Mouse (Mus musculus): Measurements from ENCODE around the gene Iqschfp.
A peak's percentile ranks its signal among the peaks of the same experiment; 100 is the strongest.

Iqschfp gene

DNA sequence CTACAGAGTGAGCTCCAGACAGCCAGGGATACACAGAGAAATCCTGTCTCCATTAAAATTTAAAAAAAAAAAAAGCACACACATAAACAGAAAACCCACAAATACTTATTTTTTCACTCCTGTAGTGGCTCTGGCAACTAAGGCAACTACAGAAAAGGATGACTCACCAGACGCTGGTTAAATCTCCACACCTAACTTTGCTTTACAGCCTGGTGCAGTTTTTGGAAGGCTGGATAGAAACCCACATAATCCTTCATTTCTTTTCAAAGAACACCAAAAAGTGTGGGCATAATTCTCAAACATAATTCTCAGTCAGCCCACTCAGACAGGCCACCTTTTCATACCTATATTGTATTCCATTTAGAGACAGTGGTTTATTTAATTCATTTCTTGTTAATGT is 746.7 kb downstream of the Iqschfp start:
- DNase-seq (ENCODE audit: low spot score in 2 of 2), result no peak

DNA sequence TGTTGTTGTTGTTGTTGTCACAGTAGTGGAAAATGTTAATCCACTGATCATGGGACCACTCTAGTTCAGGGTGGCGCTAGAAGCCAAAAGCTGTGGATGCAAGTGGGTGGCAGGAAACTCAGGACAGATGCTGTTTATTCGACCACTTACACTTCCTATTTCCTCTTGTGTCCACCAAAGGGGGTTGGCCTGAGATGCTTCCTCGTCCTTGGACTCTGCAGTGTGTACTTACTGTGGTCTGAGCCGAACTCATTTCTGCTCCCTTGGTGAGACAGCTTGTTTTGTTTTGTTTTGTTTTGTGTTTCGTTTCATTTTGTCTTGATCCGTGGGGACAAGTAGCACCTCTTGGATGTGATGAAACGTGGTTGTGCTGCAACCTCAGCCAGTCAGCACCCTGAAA is 750.9 kb downstream of the Iqschfp start:
- no peak for DNase-seq (ENCODE audit: low spot score in 2 of 2)

DNA sequence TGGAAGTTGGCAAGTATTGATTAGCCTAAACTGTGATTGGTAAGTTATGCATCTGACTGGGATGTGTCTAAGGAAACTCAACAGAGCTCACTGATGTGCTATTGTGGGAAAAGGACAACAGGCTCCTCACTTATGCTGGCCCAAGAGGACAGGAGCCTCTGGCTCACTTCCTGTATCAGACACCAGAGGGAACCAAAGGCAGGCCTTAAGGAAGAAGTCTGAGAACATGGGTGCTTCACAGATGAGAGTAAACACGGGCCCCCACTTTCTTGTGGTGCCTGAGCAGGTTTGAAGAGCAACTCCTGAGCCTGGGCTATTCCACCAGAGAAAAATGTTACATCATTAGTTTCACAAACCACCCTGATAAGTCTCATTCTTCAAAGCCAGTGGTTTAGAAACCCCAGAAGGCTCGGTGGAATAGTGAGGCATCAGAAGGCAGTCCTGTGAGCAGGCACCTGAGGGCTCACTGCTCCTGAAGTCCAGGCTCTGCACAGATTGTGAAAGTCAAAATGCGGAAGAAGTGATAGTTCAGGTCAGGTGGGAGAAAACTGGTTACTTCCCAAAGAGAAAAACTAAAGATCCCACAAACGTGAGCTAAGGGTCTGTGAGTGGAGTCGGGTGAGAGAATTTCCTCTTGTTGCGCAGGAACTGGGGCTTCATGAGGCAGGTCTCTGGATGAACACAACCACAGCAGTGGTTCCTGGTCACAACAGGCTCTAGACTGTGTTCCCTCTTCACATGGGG is 754.5 kb downstream of the Iqschfp start:
- peak in 1 of 2 experiments; percentile 11 for DNase-seq (ENCODE audit: low spot score in 2 of 2)

DNA sequence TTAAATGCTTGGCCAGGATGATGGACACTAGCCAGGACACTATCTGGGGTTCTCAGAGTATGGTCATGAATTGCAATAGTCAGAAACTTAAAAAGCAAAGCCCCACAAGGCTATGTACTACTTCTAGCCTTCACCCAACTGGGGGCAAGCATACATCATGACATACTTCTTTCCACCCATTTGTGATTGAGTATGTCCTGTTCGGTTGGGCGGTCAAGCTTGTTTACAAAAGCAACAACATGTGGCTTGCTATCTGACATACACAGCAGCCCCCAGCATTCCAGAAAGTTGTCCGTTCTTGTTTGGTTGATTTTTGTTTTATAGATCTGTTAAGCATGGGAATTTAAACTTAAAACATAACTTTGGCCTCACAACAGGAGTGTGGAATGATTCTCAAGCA is 755.2 kb downstream of the Iqschfp start:
- no peak for DNase-seq (ENCODE audit: low spot score in 2 of 2)

DNA sequence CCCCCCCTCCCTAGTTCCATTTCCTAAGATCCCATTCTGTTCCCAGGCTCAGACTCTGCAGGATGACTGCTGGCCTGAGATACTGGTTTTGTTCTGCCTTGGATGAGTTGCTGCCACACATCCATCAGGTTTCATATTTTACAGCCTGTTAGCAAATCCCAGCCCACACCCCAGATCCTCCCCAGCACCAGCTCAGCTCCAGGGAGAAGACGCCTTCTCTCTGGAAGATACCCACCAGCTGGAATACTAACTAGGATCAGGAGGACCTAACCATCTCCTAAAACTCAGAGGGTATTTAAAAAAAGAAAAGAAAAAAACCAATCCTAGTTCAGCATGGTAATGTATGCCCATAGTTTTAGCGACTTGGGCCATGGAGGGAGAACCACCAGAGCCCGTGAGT is 758.2 kb downstream of the Iqschfp start:
- DNase-seq (ENCODE audit: low spot score in 2 of 2), result no peak

DNA sequence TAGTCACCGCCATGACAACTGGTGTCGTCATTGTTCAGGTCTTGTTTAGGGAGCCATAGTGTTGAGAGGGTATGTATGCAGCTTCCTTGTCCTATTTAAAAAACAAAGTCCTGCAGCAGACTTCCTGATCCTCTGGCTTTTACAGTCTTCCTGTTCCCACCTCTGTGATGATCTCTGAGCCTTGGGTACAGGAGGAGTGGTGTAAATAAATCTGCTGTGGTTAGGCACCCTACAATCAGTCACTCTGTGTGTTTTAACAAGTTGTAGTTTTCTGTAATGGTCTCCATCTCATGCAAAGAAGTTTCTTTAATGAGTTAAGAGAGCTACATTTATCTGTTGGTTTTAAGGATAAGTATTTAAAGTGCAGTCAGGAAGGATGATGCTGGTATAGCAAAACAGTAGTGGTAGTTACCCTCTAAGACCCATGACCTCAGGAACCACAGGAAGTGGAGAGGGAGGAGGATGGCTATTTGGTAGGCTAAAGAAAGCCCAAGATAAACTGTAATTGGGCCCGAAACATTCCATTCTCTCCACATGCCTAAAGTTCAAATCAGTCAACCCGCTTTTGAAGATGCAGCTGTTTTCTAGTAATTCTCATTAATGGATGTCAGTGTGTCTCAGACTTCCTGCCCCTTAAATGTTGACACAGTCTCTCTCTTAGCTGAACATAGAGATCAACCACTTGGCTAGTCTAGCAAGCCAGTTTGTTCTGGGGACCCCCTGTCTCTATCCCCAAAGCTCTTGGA is 764.7 kb downstream of the Iqschfp start:
- DNase-seq (ENCODE audit: low spot score in 2 of 2), result no peak

DNA sequence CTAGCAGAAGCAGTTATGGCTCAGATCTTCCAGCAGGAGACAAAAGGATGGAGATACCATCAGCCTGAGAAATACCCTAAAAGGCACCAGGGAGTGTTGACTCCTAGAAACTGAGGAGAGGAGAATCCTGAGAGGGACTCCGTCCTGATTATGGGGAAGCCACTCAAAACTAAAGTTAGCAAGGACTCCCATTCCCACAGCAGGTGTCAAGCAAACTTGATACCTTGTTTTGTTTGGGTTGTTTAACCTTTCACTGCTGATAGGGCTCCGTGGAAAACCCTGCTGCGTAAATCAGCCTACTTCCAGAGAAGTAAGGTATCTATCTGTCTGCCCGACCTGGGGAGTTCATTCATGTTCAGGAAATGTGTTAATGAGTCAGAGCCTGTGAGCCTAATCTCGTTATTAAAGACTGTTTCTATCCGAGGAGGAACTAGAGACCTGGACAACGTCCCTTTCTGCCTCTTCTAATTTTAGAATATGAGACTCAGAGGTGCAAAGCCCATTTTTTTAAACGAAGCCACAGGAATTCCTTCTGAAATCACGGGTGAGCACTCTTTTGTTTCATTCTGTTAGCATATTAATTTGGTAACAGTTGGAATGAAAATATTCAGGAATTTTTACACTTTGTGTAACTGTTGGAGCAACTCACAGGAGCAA is 765.7 kb downstream of the Iqschfp start:
- DNase-seq (ENCODE audit: low spot score in 2 of 2), result no peak

DNA sequence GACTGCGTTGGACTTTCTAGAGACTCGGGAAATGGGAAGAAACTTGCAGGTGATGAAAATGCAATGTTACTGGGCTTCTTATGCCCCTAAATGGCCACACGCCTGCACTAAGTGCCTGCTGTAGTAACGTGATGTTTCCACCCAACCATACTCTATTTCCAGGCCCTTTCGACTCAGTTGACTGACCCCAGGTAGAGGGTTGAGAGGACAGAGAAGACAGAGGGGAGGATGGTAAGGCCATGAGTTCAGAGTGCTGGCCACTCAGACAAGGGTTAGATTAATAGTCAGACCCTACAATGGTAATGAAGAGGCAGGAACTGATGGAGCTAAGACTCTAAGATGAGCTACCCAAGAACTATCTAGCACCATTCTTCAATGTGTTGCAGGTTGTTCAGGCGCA is 768.0 kb downstream of the Iqschfp start:
- DNase-seq (ENCODE audit: low spot score in 2 of 2), result no peak

DNA sequence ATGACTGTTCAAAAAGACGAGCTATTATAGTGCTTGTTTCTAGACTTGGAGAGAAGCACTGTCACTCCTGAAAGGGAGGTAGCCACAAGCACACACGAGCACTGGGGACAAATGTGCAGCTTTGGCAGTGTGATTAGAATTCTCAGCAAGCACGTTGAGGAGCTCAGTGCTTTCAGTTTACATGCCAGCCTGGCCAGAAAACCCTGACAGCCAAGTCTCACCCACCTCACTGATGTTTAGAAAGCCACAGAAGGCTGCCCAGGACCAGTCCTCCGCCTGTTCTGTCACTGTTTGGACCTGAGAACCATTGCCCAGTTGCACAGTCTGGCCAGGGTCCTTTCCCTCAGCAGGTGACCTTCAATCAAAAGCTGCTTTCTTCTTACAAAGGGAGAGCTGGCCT is 768.5 kb downstream of the Iqschfp start:
- DNase-seq (ENCODE audit: low spot score in 2 of 2), result no peak

DNA sequence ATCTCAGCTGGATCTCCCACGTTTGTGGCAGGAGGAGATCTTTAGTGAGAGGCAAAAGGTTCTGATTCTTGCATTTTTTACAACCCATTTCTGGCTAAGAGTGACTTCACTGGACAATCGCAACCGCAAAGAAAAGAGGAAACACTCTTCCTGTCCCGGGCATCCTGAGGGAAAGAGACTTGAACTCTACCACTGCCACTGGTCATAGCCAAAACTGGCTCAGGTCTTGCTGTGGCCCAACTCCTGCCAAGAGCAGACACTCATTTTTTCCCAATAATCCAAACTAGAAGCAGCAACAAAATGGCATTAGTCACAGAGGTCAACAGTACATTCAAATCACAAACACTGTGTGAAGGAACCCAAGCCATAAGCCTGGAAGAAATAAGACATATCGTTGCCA is 770.4 kb downstream of the Iqschfp start:
- DNase-seq (ENCODE audit: low spot score in 2 of 2), result no peak

DNA sequence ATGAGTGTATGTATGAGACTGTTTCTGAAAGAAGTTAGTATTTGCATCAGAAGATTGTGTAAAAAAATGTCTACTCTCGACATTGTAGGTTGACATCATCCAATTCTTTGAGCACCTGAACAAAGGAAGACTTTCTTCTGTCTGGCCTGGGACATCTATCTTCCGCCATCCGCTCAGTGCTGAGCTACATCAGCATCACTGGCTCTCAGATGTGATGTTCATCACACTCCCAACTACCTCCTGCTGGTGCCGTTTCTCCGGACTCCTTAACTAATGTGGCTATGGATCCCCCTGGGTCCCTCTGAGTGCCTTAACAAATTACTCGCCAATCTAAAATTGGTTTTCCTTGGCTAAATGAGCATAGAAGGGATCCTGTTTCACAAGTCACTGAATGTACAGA is 772.3 kb downstream of the Iqschfp start:
- DNase-seq (ENCODE audit: low spot score in 2 of 2), result no peak

DNA sequence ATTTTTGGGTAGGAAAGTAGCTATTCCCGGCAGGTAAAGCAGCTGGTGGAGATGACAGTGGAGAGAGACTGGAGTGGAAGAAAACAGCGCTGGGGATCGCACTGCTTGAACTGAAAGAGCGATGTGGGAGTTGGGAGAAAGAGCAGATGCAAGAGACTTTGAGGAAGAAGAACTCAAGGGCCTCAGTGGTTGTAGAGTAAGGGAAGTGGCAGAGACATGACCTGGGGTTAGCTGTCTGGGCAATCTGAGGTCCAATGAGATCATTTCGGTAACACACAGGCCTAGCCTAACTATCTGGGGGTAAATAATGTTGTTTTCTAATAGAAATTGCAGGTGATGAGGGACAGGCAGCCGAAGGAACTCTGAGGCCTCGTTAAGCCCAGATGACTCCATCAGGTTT is 774.3 kb downstream of the Iqschfp start:
- DNase-seq (ENCODE audit: low spot score in 2 of 2), result no peak

DNA sequence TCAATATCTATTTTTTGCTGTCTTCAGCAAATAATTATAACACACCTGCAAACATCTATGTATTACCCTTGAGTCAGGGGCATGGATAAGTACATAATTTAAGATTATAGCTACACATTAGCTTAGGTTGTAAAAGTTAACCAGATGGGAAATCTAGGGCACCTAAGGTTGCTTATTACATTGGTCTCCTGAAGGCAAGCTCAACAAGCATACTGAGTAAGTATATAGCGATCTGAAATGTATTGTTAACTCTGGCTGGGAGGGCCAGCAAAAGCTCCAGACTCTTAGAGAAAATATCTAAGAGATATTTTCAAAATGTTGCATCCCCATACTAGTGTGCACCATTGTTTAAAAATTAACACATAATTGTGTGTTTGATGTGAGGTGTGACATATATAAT is 775.8 kb downstream of the Iqschfp start:
- no peak for DNase-seq (ENCODE audit: low spot score in 2 of 2)

DNA sequence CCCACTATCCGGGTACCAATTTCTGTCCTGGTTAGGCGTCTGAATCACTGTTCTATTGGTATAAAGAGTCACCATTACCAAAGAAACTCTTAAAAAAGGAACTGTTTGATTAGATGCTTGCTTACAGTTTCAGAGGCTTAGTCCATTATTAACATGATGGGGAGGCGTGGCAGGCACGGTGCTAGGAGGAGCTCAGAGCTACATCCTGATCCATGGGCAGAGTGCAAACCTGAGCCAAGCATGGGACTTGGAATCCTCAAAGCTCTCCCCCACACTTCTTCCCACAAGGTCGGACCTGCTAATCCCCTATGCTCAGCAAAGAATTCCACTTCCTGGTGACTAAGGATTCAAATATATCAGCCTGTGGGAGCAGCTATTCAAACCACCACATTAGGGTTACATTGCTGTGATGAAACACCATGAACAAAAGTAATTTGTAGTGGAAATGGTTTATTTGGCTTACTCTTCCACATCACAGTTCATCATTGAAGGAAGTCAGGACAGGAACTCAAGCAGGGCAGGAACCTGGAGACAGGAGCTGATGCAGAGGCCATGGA is 777.5 kb downstream of the Iqschfp start:
- no peak for DNase-seq (ENCODE audit: low spot score in 2 of 2)

DNA sequence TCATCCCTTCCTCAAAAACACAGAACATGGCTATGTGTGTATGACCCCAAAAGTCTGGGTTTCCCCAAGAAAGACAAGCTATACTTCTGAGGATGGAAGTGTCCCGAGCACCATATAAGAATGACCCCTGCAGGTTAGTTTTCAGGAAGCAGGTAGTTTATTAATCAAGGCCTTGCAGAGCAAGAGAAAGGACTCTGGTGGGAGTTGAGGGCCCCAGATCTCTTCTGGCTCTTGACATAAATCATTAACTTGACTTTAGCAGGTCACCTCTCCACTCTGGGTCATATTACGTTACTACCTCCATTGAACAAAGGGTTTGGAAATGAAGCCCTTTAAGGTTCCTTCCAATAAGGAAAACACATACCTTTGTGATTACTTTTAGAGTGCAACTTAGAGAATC is 782.7 kb downstream of the Iqschfp start:
- no peak for DNase-seq (ENCODE audit: low spot score in 2 of 2)

DNA sequence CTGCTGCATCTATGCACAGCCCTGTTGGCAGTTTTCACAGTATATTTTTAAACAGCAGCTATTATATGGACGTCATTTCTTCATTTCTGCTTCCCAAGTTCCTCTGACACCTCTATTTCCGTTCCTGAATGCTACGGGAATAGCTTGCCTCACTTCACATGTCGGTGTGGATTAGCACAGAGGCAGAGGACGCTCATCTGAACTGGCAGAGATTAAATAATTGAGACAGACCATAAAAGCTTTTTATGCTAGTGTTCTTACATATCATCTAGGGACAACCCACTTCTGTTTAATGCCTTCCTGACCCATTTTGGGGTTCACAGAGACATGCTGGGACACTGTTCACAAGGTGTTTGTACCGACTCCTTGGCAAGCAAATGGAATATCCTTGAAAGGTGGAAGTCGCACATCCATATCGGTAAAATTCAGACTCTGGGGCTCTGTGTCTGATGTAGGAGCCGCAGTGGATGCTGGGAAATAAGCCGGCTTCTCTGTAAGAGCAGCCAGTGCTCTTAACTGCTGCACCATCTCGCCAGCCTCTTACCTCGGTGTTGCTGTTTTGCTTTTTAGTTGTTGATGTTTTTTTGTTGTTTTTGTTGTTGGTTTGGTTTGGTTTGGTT is 783.3 kb downstream of the Iqschfp start:
- DNase-seq (ENCODE audit: low spot score in 2 of 2), result no peak
